Mouse (Mus musculus) kidney, adult 2 months (tissue): Measurements from ENCODE around the gene Stip1. TPM values are rescaled to one million over a fixed set of nuclear protein-coding genes. Genes with fewer than 3 reads are reported as not detected.
"Not testable (repeated sequence)": the region's sequence is repeated elsewhere in the genome, so short reads cannot be mapped to it uniquely, and the experiment has no call there.

ENCODE experiments used
- DNase-seq: peaks from one replicate; pipeline ENCODE4 v3.0.0; 2021
- H3K27ac ChIP-seq: fragments of 200-500 bp; 2 replicates; pipeline ENCODE4 v1.5.1; 2012; ENCODE audit warnings: low read depth, low read length, control low read depth, inconsistent platforms; ENCODE audit not compliant: insufficient read depth
- H3K27me3 ChIP-seq: fragments of 200-500 bp; replicated peaks from 2 replicates; pipeline ENCODE4 v1.6.1; 2012; ENCODE audit warnings: mild to moderate bottlenecking, moderate library complexity, low read length, inconsistent platforms; ENCODE audit not compliant: control insufficient read depth, insufficient read depth
- H3K36me3 ChIP-seq: fragments of 200-500 bp; 2 replicates; pipeline ENCODE4 v1.6.1; 2012; ENCODE audit warnings: mild to moderate bottlenecking, moderate library complexity, low read length, inconsistent platforms; ENCODE audit not compliant: control insufficient read depth, insufficient read depth
- H3K4me1 ChIP-seq: fragments of 200-500 bp; 2 replicates; pipeline ENCODE4 v1.6.1; 2011; ENCODE audit warnings: low read length; ENCODE audit not compliant: control insufficient read depth, insufficient read depth
- H3K4me3 ChIP-seq: fragments of 200-500 bp; 2 replicates; pipeline ENCODE4 v1.5.1; 2011; ENCODE audit warnings: mild to moderate bottlenecking, low read depth, low read length, control low read depth; ENCODE audit not compliant: insufficient read depth
- CTCF ChIP-seq: fragments of 200-500 bp; conservative IDR thresholded peaks from 2 replicates; pipeline ENCODE4 v1.5.1; 2011; ENCODE audit warnings: low read depth, mild to moderate bottlenecking, control low read depth, low read length, moderate library complexity, mixed read lengths; ENCODE audit not compliant: insufficient read depth, insufficient read length
- POLR2A ChIP-seq: fragments of 200-500 bp; IDR thresholded peaks from one replicate; pipeline ENCODE4 v1.6.1; 2011; ENCODE audit warnings: low read depth, low read length, control low read depth
- WGBS: fragments of 180-500 bp; shearing (Covaris S2); methylation state at CpG from one replicate; pipeline ENCODE4 v1.1.7; 2018; 5-methylcytosine and 5-hydroxymethylcytosine counted together
- polyA plus RNA-seq: library from polyadenylated mRNA; depleted of rRNA; stranded (reverse); fragments of >200 nt; gene quantifications from 2 replicates; pipeline ENCODE4 v1.2.3, GENCODE M21; 2012

Gene Stip1
- polyA plus RNA-seq, 1 experiment = 51.4 TPM

DNA sequence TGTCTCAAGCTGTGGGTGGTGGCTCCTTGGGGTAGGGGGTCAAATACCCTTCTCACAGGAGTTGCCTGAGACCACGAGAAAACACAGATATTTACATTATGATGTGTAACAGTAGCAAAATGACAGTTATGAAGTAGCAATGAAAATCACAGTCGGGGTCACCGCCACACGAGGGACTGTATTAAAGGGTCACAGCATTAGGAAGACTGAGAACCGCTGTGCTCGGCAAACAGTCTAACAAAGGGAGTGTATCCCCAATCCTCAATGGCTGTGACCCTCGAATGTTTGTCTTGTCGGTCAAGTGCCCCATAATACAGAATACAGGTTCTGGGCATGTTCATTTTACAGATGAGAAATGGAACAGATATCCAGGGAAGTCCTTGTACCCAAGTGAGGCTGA lies 45.8 kb downstream of the Stip1 start:
- TF ChIP-seq CTCF (no peak), POLR2A (no peak)
- Histone ChIP-seq H3K27me3 (no peaks in the 10 kb centered on the region), H3K27ac (no peak overlapping the region), H3K36me3 (no peaks in the 10 kb centered on the region), H3K4me1 (peaks cover 4% of the 10 kb centered on the region; the same call in 1 of the 2 replicates), H3K4me3 (no peak overlapping the region)
- no peak for DNase-seq
- WGBS = 87% methylated on average over 8 of the region's 8 CpGs

DNA sequence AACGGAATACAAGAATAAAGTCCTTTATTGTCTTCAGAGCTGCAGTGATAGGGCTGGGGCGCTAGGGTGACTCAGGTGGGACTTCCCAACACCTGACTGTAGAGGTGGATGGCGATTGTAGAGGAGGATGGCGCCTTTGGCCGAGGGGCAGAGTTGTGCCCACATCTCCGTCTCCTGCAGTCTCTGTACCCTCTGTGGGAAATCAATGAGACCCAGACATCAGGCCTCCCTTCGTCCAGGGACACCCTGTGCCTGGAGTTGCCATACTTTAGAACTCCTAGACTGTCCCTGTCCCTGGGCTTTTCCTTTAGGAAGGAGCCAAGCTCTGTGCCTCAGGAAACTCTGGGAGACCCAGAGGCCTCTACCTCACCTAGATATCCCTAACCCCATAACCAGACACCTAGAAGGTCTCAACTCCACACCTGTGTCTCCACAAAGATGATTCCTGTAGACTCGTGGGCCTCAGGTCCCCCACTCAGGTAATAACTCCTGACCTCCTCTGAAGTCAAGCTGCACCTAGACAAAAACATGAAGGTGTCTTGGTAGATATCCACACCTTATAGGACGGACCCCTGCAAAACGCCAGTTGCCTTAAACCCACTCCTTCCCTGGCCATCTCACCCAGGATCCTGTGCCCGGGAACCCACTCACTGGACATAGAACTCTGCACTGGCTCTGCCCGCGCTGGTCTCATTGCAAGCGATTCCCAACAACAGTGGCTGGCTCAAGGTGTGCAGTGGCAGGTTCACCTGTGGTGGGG lies 46.6 kb downstream of the Stip1 start:
- DNase-seq = peak; percentile 1
- WGBS = 66% methylated on average over 14 of the region's 14 CpGs

DNA sequence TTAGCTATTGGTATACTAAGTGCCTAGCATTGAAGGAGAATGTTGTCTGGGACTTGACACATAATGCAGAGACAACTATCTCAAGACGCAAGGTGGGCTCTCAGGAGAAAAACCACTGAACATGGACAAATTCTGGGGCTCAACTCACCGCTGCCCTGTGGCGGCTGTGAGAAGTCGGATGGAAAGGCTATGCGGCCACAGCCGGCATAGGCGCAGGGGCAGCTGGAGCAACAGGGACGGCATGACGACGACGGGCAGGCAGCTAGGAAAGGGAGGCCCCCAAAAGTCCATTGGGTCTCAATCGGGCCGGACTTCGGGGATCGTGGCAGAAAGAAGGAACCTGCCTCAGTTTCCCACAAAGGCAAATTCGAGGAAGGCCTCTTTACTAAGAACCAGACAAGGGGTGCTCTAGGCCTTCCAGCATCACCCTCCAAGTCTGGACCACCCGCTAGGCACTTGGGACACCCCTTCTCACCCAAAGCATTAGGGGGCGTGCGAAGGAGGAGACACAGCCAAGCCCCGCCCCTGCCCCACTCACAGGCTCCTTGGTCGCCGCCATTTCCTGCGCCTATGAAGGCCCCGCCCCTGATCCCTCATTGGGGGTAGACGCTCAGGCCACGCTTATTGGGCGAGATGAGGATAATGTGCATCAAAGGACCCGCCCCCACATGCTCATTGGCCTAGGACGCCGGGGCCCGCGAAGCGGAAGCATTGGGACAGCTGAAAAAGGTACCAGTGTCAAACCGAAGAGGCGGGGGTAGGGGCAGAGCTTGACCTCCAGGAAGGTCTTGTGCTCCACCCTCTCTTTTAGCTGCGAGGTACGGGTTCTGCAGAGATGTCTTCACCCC lies 47.5 kb downstream of the Stip1 start, which contains the start of gene Dnajc4:
TSS of gene Dnajc4 (minus strand) at position 562 of the 848 bp plus-strand sequence.
- DNase-seq = peak; percentile 99
- peaks cover 7% of the 10 kb centered on the region; the same call in 1 of the 2 replicates for H3K4me1 ChIP-seq
- H3K27ac ChIP-seq = peak within 1 kb of the TSS; percentile 18
- WGBS = under 1% methylated on average over 37 of the region's 37 CpGs
- no peaks in the 10 kb centered on the region for H3K27me3 ChIP-seq
- H3K36me3 ChIP-seq = no peaks in the 10 kb centered on the region
- H3K4me3 ChIP-seq = peak within 1 kb of the TSS; percentile 62
- 0 out of 2 replicates have a peak, but pooled peaks have one; percentile 1 for TF ChIP-seq CTCF
- TF ChIP-seq POLR2A = peak; percentile 14

More for the DNA sequence above, 46.6 kb downstream of the Stip1 start:
- Histone ChIP-seq H3K4me3 (peak overlapping the region; percentile 39), H3K36me3 (no peaks in the 10 kb centered on the region), H3K4me1 (peaks cover 4% of the 10 kb centered on the region; the same call in 1 of the 2 replicates), H3K27ac (peak overlapping the region; percentile 18), H3K27me3 (no peaks in the 10 kb centered on the region)
- no peak for TF ChIP-seq CTCF
- no peak for TF ChIP-seq POLR2A

DNA sequence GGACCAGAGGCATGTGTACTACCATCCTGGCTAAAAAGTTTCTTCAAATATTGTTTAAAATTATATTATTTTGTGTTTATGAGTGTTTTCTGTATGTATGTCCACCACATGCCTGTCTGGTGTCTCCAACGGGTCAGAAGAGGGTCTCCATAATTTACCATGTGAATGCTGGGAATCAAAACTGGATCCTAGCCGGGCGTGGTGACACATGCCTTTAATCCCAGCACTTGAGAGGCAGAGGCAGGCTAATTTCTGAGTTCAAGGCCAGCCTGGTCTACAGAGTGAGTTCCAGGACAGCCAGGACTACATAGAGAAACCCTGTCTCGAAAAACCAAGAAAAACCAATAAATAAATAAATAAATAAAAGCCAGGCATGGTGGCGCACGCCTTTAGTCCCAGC lies 48.6 kb downstream of the Stip1 start:
- not testable (repeated sequence) for H3K4me1 ChIP-seq, H3K27ac ChIP-seq, H3K4me3 ChIP-seq, DNase-seq, H3K27me3 ChIP-seq, H3K36me3 ChIP-seq
- 94% methylated on average over 6 of the region's 6 CpGs for WGBS

DNA sequence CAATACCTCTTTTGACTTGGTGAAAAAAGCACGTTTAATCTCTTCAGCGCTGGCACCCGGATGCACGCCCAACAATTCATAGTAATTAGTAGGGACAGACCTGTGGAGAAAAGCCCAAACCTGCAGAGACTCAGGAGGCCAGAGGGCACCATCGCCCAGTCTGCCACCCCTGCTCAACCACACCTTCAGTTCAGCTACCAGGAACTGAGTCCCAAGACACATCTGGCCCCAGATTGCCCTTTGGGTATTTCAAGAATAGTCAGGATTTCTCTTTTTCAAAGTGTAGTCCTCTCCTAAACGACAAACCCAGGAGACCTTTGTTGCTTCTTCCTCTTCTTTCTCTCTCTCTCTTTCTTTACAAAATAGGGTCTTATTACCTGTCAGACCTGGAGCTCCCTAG lies 49.1 kb downstream of the Stip1 start:
- no peak overlapping the region for H3K4me3 ChIP-seq
- no peak overlapping the region for H3K27ac ChIP-seq
- no peak for TF ChIP-seq POLR2A
- TF ChIP-seq CTCF = no peak
- H3K4me1 ChIP-seq = peaks cover 7% of the 10 kb centered on the region; the same call in 1 of the 2 replicates
- DNase-seq = no peak
- WGBS = 89% methylated on average over 6 of the region's 6 CpGs
- H3K27me3 ChIP-seq = no peaks in the 10 kb centered on the region
- H3K36me3 ChIP-seq = no peaks in the 10 kb centered on the region

DNA sequence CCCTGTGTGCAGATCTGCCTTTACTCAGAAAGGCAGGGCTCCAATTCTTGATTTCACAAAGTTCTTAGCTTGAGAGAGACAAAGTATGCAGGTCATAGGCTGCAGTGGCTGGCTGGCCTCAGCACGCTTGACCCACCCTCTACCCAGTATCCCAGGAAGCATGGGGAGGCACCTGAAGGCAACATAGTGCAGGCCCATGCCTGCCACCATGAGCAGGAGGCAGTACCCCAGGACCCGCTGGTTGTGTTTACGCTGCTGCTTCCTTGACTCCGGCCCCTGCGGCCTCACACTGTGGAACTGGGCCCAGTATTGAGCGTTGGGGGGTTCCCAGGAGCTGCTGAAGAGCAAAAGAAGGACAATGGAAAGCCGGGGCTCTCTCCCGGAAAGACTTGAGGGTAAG lies 50.5 kb downstream of the Stip1 start:
- no peaks in the 10 kb centered on the region for H3K27me3 ChIP-seq
- H3K36me3 ChIP-seq = no peaks in the 10 kb centered on the region
- no peak for TF ChIP-seq CTCF
- no peak for TF ChIP-seq POLR2A
- no peak overlapping the region for H3K4me3 ChIP-seq
- peaks cover 7% of the 10 kb centered on the region; the same call in 1 of the 2 replicates for H3K4me1 ChIP-seq
- H3K27ac ChIP-seq = no peak overlapping the region
- DNase-seq = no peak
- 92% methylated on average over 8 of the region's 8 CpGs for WGBS

DNA sequence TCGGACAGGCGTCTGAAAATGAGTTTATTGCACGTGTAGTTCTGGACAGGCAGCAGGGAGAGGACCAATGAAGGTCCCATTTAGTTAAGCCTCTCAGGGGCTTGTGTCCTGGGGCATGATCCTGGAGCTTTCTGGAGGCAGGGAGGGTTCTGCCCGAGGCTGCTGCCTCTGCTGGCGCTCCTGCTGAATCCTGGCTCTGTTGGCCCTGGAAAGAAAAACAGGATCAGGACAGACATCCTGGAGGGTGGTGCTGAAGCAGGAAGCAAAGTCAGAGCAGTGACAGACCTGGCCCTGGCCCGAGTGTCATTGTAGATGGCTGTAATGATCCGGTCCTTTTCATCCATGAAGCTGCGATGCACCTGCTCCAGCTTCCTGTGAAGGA lies 51.9 kb downstream of the Stip1 start:
- H3K4me3 ChIP-seq = peak overlapping the region; percentile 72
- peak overlapping the region; percentile 57; the same call in 1 of the 2 replicates for H3K27ac ChIP-seq
- DNase-seq = no peak
- peaks cover 7% of the 10 kb centered on the region; the same call in 1 of the 2 replicates for H3K4me1 ChIP-seq
- H3K27me3 ChIP-seq = no peaks in the 10 kb centered on the region
- WGBS = 2% methylated on average over 8 of the region's 8 CpGs
- TF ChIP-seq POLR2A = no peak
- TF ChIP-seq CTCF = no peak
- H3K36me3 ChIP-seq = no peaks in the 10 kb centered on the region
